Mouse (Mus musculus) CH12.LX (cell line): Measurements from ENCODE around the gene Ypel2.

Source experiments
- CTCF ChIP-seq, 2 experiments: IDR thresholded peaks in 1 of 2; conservative IDR thresholded peaks in 1 of 2; 2 replicates each; pipeline ENCODE4 v1.5.1; 2011 to 2012; ENCODE audit warnings: low read depth in 2 of 2, low read length in 2 of 2, improper control_type of control experiment in 1 of 2, inconsistent platforms in 1 of 2, mild to moderate bottlenecking in 1 of 2, moderate library complexity in 1 of 2
- GABPA ChIP-seq: IDR thresholded peaks from 2 replicates; pipeline ENCODE4 v1.6.1; 2012; ENCODE audit warnings: low read depth, low read length, improper control_type of control experiment, inconsistent platforms; ENCODE audit not compliant: insufficient replicate concordance
- JUN ChIP-seq: IDR thresholded peaks from 2 replicates; pipeline ENCODE4 v1.6.1; 2011; ENCODE audit warnings: low read depth, mild to moderate bottlenecking, low read length, improper control_type of control experiment, moderate library complexity; ENCODE audit not compliant: insufficient read depth
- MAFK ChIP-seq: IDR thresholded peaks from 2 replicates; pipeline ENCODE4 v1.6.1; 2011; ENCODE audit warnings: low read length, improper control_type of control experiment; ENCODE audit not compliant: insufficient replicate concordance
- MAZ ChIP-seq: IDR thresholded peaks from 2 replicates; pipeline ENCODE4 v1.6.1; 2012; ENCODE audit warnings: low read depth, mild to moderate bottlenecking, inconsistent platforms, low read length, improper control_type of control experiment, moderate library complexity
- MEF2A ChIP-seq: IDR thresholded peaks from 2 replicates; pipeline ENCODE4 v1.6.1; 2014; ENCODE audit warnings: low read depth, mild to moderate bottlenecking, inconsistent platforms, low read length, improper control_type of control experiment, borderline replicate concordance

DNA sequence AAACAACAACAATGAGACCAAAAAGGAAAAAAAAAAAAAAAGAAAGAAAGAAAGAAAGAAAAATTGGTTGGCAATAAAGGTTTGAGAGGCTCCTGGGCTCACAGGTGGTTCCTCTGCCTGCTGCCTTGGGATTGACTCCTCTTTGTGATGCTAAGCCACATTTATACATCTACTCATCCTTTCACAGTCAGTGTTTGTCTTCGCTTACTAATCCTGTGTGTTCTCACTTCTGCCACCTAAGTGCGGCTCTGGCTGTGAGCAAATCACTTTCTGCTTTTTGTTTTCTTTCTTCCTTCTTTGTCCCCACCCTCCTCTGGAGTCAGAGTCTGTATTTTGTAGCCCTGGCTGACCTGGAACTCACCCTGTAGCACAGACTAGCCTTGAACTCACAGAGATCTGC, 2.8 kb upstream of the Ypel2 start:
- TF ChIP-seq MAZ (no peak), GABPA (no peak), CTCF (conservative IDR thresholded peaks at IDR 0.05 in 1 of 2, IDR thresholded peaks at IDR 0.05 in 1 of 2; ENCODE audit: low read depth in 2 of 2, low read length in 2 of 2) (no peak), JUN (no peak), MEF2A (no peak), MAFK (no peak)
